Mouse (Mus musculus): ENCODE measurements around the gene Prr5l.
"Not testable (repeated sequence)": the region's sequence is repeated elsewhere in the genome, so short reads cannot be mapped to it uniquely, and the experiment has no call there.

Gene Prr5l

GRCm38 (mm10) chr2:101762955-101763386, 119.9 kb downstream of the Prr5l start:
- no peak for DNase-seq (ENCODE audit: low spot score)

DNA sequence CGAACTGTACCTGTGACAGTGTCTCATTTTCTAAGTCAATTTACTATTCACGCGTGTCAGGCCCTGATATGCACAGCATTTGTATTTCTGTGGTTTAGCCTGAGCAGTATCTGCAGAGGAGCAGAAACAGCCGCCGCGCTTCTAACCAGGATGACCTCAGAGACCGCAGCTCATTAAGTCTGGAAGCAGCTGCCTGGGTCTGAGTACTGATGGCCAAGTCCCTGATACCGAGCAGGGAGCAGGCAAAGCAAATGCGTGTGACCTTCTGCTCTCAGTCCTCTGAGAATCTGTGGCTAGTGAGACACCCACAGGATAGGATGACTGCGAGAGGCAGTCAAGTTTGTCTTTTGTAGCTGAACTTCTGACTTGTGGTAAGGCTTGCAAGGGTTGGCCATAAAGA, 120.4 kb downstream of the Prr5l start:
- no peak for DNase-seq (ENCODE audit: low spot score)

DNA sequence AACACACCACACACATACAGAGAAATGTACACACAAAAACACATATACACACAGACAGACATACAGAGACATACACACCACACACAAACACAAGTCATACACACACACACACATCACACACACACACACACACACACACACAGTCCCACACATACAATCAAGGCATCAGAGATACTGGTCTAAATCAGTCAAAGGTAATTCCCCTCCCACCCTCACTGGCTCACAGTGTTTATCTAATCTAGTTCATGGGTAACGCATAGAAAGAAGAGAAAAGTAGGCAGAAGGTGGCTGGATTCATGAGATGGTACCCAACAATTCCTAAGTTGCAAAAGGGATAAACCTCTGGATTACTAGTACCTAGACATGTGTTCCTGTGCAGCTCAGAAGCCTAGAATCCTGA, 120.9 kb downstream of the Prr5l start:
- no peak for DNase-seq (ENCODE audit: low spot score)

- no peak for DNase-seq (ENCODE audit: low spot score)
Observed at GRCm38 (mm10) chr2:101759523-101760277, 123.1 kb downstream of the Prr5l start.

GRCm38 (mm10) chr2:101757806-101758205, 125.0 kb downstream of the Prr5l start:
- DNase-seq (ENCODE audit: low spot score) = peak; percentile 59

- no peak for DNase-seq (ENCODE audit: low spot score)
Observed at GRCm38 (mm10) chr2:101756069-101756753, 126.6 kb downstream of the Prr5l start.

- DNase-seq (ENCODE audit: low spot score) = no peak
Observed at GRCm38 (mm10) chr2:101754939-101755555, 127.8 kb downstream of the Prr5l start.

DNA sequence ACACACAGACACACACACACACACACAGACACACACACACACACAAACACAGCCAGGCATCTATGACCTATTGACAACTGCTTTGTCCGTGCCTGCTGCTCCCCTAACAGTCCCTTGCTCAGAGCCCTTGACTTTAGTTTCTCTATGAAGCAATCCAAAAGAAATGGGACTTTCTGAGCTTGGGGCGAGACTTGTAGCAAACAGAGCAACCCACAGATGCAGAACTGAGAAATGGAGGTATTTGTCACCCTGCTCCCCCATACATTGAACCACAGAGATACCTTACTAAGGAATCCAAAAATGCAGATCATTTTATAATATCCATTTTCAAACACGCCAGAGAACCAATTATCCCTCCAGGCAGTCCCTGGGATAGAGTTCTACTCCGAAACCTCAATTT, 128.4 kb downstream of the Prr5l start:
- no peak for DNase-seq (ENCODE audit: low spot score)

GRCm38 (mm10) chr2:101752979-101753378, 129.8 kb downstream of the Prr5l start:
- DNase-seq (ENCODE audit: low spot score) = no peak

- peak; percentile 85 for DNase-seq (ENCODE audit: low spot score)
Observed at GRCm38 (mm10) chr2:101752402-101752801, 130.4 kb downstream of the Prr5l start.

GRCm38 (mm10) chr2:101751236-101751922, 131.4 kb downstream of the Prr5l start:
- DNase-seq (ENCODE audit: low spot score) = no peak

DNA sequence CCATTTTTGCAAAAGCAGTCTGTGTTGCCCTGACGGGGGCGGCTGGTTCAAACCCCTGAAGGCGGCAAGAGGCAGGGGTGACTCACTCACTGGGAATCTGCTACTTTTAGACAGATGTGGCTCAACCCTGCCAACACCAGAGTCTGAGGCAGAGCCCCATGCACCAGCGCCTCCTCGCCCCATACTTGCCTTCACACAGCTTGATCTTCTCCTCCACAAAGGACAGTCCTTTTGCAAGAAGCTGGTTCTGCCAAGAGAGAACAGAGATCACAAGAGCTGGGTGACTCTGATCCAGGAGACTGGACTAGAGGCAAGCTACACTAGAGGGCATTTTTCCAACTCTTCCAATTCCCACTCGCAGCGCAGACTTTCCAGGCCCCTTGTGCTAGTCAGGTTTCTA, 136.3 kb downstream of the Prr5l start:
- peak; percentile 95 for DNase-seq (ENCODE audit: low spot score)

GRCm38 (mm10) chr2:101745656-101746055, 137.2 kb downstream of the Prr5l start:
- not testable (repeated sequence) for DNase-seq (ENCODE audit: low spot score)

DNA sequence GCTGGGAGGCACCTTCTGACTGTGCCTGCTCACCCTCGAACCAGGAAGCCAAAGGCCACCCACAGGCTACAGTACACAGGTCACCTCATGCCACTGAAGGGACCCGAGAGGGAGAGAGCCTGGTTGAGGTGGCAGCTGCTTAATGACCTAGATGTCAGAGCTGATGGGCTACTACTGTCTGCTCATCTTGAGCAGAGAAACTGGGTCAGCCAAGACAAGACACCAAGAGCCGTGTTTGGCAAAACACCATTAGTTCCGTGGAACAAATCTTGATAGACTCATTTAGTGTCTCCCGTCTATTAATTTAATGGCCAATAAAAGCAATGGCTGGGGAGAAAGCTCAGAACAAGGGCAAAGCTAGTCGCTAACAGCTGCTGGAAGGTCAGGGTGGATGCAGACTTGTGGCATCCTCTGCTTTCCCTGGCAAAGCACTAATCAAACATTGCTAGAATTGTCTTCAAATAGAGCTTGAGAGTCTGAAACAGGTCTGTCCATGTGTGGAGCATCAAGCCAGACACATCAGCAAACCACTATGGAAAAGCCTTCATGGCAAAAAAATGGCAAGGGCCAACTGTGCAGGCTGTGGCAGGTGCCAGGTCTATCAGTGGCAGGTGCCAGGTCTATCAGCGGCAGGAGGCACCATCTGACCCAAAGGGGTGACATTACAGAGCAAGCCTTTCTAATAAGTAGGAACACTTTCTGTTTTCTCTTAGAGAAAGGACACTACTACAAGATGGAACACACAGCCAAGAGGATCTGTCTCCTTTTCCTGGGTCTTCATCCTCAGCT, 140.6 kb downstream of the Prr5l start:
- no peak for DNase-seq (ENCODE audit: low spot score)

GRCm38 (mm10) chr2:101741653-101742052, 141.2 kb downstream of the Prr5l start:
- no peak for DNase-seq (ENCODE audit: low spot score)

- DNase-seq (ENCODE audit: low spot score) = no peak
Observed at GRCm38 (mm10) chr2:101739914-101740313, 142.9 kb downstream of the Prr5l start.

- peak; percentile 34 for DNase-seq (ENCODE audit: low spot score)
Observed at GRCm38 (mm10) chr2:101733564-101733963, 149.3 kb downstream of the Prr5l start.

DNA sequence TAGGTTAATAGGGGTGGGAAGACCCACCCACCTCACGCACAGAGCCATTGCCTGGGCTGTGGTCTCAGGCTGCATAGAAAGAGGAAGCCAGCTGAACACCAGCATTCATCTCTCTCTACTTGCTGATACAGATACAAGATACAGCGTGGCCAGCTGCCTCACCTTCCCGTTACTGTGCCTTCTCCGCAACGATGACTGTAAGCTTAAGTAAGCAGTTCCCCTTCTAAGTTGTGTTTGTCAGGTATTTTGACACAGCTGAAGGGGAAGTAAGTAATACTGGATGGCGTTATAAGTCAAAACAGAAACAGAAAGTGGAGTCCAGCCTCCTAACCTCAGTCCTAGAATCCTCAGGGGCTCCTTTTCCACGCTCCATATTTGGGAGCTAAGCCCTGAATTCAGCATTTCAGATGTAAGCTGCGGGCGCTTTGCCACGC, 150.0 kb downstream of the Prr5l start:
- no peak for DNase-seq (ENCODE audit: low spot score)

DNA sequence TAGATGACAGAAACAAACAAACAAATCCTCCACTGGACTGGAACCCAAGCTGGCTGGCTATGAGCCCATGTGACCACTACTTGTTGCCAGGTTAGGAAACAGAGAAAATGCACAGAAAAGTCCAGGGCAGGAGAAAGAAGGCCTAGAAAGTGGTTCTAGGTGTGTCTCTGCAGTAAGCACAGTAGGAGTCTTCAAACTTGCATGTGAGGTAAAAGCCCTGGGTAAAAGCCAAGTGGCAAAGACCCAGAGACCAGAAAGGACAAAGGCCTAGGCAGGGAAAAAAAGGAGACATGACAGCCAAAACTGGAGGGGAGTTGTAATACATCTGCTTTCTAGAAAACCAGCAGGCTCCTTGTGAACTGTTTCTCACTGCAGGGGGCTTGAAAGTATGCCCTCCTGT, 151.9 kb downstream of the Prr5l start:
- DNase-seq (ENCODE audit: low spot score) = peak; percentile 80

- DNase-seq (ENCODE audit: low spot score) = peak; percentile 68
Observed at GRCm38 (mm10) chr2:101729472-101729871, 153.4 kb downstream of the Prr5l start.

DNA sequence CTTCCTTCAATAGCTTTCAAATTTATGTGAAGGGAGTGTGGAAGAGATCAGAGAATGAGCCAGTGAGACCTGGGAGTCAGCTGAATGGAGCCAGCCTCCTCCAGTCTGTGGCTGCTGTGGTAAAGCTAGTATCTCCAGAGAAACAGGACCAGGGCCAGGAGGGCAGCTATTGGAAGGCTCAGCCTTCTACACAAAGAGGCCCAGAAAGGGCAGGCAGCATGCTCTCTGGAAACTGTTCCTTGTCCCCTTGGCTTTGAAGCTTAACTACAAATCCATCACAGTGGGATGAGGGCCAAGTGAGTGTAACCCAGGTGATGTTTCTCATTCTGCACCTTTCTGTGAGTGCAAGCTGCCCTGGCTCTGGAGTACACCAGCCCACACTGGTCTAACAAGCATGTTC, 155.0 kb downstream of the Prr5l start:
- DNase-seq (ENCODE audit: low spot score) = peak; percentile 29
